Mouse (Mus musculus): Measurements from ENCODE around the gene Mycbpap.

The Mycbpap gene

GRCm38 (mm10) chr11:94533171-94533570, 11.6 kb upstream of the Mycbpap start:
- DNase-seq (ENCODE audit: low read depth, low spot score) = peak; percentile 43

DNA sequence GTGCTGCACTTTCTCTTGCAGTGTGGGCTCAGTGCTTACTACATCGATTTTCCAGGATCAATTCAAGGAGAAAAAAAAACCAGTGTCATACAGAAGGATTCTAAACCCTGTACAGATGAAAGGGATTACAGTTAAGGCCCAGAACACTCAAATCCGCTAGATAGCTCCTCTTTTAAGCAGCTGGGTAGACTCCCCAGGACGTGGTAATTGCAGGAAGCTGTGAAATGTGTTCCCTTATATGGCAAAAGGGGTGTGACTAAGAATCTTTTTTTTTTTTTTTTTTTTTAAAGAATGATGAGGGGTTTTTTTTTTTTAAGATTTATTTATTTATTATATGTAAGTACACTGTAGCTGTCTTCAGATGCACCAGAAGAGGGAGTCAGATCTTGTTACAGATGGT, 7.3 kb upstream of the Mycbpap start:
- DNase-seq (ENCODE audit: low read depth, low spot score) = no peak

- DNase-seq (ENCODE audit: low read depth, low spot score) = no peak
Measured at GRCm38 (mm10) chr11:94526171-94526879, 4.8 kb upstream of the Mycbpap start.

DNA sequence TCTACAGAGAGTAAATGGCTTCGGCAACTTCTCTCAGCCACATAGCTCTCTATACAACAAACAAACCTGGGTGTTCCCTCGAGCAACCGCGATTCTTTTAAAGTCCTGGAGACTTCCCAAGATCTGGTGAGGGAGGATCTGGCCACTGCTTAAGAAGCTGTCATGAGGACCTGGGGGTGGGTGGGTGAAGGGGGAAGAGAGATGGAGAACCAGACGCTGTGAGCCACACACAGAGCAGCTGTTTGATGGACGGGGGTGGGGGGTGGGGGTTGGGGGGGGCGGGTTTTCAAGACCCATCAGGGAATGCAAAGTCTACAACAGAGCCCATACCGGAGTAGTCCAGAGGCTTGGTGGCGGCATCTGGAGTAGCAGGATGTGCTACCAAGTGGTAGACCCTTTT, 8.1 kb downstream of the Mycbpap start:
- no peak for DNase-seq (ENCODE audit: low read depth, low spot score)

- DNase-seq (ENCODE audit: low read depth, low spot score) = no peak
Measured at GRCm38 (mm10) chr11:94508976-94509375, 12.6 kb downstream of the Mycbpap start.

- no peak for DNase-seq (ENCODE audit: low read depth, low spot score)
Measured at GRCm38 (mm10) chr11:94501482-94501881, 20.1 kb downstream of the Mycbpap start.

DNA sequence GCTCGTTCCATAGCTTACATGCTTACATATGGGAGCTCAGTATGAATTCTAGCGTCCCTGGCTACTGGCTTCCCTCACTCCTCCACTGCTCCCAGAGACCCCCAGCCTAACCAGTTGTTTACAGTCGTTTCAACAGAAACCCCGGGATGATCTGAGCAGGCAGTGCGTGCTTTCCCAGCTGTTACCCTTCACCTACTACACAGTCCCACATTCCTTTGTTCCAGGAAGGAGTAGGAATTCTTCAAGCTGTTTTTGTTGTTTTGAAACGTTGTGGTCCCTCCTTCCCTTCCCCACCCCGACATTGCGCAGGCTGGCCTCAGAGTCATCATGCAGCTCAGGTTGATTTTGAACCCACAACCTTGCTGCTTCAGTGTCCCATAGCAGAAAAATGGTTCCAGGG, 21.2 kb downstream of the Mycbpap start:
- no peak for DNase-seq (ENCODE audit: low read depth, low spot score)

- DNase-seq (ENCODE audit: low read depth, low spot score) = no peak
Measured at GRCm38 (mm10) chr11:94499661-94500152, 21.8 kb downstream of the Mycbpap start, which contains the start of gene Epn3. TSS of gene Epn3 (minus strand) at chr11:94499974.

DNA sequence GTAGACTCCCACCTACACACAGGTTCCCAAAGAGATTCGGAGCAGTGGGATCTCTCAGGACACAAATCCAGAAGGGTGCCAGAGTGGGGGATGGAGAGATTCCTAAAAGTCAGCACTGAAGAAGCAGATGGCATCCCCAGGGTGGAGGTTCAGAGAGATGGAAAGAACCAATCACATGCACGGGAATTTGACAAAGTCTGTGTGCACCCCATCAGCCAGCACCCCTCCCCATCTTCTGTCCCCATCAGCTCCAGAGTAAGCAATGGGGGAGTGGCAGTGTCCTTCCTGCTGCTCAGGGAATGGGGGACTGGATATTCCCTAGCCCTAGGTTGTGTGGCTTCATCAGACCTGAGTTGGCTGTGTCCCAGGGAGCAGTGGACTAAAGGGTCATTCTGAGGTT, 22.5 kb downstream of the Mycbpap start:
- no peak for DNase-seq (ENCODE audit: low read depth, low spot score)

DNA sequence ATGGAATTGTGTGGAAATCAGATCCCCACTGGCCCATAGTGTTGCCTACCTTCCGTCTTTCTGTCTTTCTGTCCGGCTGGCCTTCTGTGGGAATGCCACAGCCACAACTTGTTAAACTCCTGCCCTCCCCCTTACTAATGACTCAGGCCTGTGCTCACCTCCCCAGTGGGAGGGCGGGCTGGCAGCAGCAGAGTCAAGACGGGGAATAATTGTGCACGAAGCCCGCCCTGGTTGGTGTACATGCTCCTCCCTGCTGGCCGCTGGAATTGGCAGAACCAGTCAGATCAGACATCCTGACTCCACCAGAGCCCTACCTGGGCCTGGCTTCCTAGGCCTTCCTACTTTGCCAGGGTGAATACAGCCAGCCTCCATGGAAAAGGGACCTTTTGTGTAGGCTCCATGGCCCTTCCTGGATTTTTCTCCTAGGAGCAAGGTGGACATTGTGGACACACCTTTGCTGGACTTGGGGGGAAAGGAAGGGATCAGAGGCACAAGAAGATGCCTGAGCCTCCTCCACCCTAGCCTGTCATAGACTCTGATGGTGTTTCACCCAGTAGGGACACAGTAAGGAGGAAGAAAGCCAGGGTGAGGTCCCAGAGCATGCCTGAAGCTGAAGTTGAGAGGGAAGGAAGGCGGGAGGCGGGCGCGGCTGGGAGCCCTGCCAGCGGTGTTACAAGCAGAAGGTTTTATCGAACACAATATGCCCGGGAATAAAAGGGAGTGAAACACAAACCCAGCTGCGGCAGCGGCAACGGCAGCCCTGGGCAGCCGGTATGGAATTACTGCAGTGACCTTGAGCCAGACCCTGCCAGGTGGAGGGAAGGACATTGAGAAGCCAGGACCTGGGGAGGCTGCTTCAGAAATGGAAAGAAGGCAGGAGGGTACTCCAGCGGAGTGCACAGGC, 23.2 kb downstream of the Mycbpap start:
- DNase-seq (ENCODE audit: low read depth, low spot score) = no peak

- no peak for DNase-seq (ENCODE audit: low read depth, low spot score)
Measured at GRCm38 (mm10) chr11:94495415-94495814, 26.1 kb downstream of the Mycbpap start.

DNA sequence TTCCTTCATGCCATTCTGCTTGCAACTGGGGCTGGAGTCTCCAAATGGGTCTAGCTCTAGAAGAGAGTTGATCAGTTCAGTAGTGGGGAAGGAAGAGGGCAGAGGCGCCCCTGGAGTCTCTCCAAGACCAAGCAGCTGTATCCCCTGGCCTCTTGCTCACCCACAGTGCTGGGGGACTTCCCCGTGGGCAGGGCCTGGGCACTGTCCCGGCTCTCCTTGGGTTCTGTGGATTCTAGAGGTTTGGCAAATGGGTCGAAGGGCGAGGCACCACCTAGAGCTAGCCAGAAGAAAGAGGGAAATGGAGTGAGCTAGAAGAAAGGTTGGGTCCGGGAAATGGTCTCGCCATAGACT, 29.8 kb downstream of the Mycbpap start:
- DNase-seq (ENCODE audit: low read depth, low spot score) = no peak

- DNase-seq (ENCODE audit: low read depth, low spot score) = no peak
Measured at GRCm38 (mm10) chr11:94491035-94491748, 30.4 kb downstream of the Mycbpap start.

DNA sequence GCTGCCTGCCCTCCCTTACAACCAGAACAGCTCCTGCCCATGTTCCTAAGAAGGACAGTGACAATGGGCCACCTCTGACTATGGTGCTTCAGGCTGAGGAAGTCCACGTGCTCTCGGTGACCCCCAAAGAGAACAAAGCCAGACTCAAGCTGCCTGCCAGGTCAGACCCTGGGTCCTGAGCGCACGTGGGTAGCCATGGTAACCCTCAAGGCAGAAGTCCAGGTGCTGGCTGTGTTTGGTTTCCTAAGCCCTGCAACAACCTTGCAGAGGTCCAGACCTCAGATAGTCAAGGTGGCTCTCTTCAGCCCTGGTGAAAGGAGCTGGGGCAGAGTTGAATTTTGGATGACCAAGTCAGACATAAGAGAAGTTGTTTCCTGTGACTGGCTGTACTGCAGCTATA, 31.8 kb downstream of the Mycbpap start:
- DNase-seq (ENCODE audit: low read depth, low spot score) = no peak

DNA sequence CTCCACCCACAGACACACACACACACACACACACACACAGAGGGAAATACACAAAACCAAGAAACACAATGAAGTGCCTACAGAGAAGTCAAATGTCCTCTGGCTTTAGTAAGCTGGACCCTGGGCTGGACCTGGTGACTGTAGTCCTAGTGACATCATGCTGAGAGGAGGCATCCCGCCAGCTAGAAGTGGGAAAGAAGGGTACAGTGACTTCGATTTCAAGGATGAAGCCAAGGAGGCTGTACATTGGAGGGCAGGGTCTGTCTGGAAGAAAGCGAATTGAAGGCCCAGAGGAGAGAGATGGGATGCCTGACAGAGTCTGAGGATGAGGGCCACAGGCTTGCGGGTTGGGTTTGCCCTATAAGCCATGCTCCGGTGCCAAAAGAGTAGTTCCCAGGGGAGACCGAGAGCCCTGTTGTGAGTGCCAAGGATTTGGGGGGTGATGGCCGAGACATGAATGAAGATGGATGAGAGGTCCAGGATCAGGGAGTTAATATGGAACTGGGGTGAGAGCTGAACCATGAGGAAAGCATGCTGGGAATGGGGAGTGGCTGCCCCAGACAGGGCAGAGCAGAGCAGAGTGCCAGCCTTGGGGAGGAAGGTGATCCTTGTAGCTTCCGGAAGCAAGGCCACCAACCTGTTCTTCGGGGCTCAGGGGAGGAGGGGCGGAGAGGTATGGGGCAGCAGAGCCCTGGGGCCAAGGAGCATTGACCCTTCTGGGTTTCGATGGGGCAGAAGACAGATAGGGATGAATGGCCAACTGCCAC, 32.6 kb downstream of the Mycbpap start:
- no peak for DNase-seq (ENCODE audit: low read depth, low spot score)

GRCm38 (mm10) chr11:94486001-94486400, 35.5 kb downstream of the Mycbpap start, which contains the start of gene Spata20:
TSS of gene Spata20 (minus strand) at chr11:94486179.
- DNase-seq (ENCODE audit: low read depth, low spot score) = no peak

DNA sequence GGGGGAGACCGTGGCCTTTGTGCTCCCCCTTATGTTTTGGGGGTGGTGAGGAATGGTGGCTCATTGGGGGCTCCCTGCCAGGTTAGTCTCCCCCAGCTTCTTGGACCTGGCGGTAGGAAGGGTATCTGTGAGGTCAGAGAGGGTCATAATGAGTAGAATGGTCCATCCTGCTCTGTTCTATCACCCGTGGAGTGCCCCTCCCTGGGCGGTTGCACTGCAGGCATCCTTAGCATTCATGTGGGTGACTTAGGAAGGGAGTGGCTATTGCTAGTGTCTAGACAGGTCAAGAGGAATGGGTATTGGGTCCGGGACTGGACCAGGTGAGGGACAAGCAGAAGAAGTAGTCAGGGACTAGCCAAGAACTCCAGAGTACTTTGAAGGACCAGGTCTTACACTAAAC, 36.3 kb downstream of the Mycbpap start:
- DNase-seq (ENCODE audit: low read depth, low spot score) = no peak

DNA sequence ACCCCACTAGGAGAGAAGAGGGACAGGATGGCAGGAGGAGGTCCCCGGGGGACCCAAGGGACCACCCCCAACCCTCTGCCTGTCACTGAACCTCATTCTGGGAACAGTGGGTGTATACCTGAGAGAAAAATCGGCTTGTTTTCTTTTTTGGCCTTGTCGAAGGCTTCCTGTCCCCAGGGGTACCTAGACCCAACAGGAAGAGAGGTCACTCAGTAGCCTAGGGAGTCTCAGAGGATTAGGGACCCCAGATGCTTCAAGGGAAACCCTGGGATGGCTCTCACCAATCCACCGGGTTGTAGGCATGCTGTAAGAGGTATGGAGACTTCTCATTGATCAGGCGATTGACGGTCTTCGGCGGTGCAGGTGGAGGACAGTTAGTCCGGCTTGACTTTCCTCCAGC, 36.9 kb downstream of the Mycbpap start:
- DNase-seq (ENCODE audit: low read depth, low spot score) = no peak

DNA sequence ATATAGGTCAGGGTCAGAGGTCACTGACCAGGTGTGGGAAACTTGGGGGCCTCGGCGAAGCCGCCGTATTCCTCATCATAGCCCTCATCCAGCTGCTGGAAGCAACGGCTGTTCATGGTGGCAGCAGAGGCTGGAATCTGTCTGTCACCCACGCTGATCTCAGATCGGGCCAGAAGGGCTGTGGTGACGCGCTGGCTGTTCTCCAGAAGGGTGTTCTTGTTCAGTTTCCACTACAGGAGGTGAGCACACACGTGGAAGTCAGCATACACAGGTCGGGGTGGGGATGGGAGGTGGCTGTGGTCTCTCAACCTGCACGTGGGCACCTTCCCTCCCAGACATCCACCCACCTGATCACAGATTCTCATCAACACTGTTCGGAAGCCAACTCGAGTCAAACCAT, 37.6 kb downstream of the Mycbpap start:
- DNase-seq (ENCODE audit: low read depth, low spot score) = no peak

DNA sequence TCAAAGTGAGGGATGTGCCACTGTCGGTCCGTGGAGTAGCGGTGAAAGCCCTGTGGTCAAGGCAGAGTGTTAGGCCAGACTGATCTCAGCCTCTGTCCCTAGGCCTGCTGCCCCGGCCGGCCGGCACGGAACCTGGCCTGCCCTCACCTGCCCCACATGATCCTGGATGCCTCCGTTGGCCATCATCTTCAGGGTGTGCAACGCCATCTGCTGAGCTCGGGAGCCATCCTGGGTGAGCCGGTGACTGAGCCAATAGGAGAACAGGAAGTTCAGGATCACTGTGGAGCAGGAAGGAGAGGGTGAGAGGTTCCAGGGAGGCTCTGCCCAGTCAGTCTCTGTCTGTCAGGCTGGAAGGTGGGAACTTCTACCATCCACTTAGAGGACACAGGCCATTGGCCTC, 38.1 kb downstream of the Mycbpap start:
- no peak for DNase-seq (ENCODE audit: low read depth, low spot score)

GRCm38 (mm10) chr11:94482738-94483137, 38.8 kb downstream of the Mycbpap start:
- no peak for DNase-seq (ENCODE audit: low read depth, low spot score)

Data from telencephalon, adult 2 months (tissue).